Mouse (Mus musculus) layer of hippocampus, adult 8-10 months (tissue): Measurements from ENCODE around the gene Rps6ka5. TPM values are rescaled to one million over a fixed set of nuclear protein-coding genes. Genes with fewer than 3 reads are reported as not detected.

Experiments used
- DNase-seq, 2 experiments: peaks; one replicate each; pipeline ENCODE4 v3.0.0; 2022; ENCODE audit warnings: low spot score in 2 of 2
- total RNA-seq, 4 experiments: library from RNA; stranded (reverse); gene quantifications; 2 replicates each; pipeline ENCODE4 v1.2.4; 2022

Rps6ka5 gene
- total RNA-seq, 4 experiments from 2014 or later: 25.7 to 28.7 (median 27.5) TPM

- no peak for DNase-seq
These were observed 120.0 kb downstream of the Rps6ka5 start for GRCm38 (mm10) chr12:100606733-100607132.

GRCm38 (mm10) chr12:100605596-100605995, 121.2 kb downstream of the Rps6ka5 start:
- no peak for DNase-seq

GRCm38 (mm10) chr12:100604540-100604939, 122.2 kb downstream of the Rps6ka5 start:
- DNase-seq: peak; percentile 15 to 28

- no peak for DNase-seq
These were observed 132.1 kb downstream of the Rps6ka5 start for GRCm38 (mm10) chr12:100594700-100595099.

- DNase-seq: no peak
These were observed 140.2 kb downstream of the Rps6ka5 start for GRCm38 (mm10) chr12:100586601-100587000.

- no peak for DNase-seq
These were observed 147.6 kb downstream of the Rps6ka5 start for GRCm38 (mm10) chr12:100579221-100579620.

GRCm38 (mm10) chr12:100578291-100578690, 148.5 kb downstream of the Rps6ka5 start:
- peak in 1 of 2 experiments; percentile 54 for DNase-seq

- DNase-seq: no peak
These were observed 151.0 kb downstream of the Rps6ka5 start for GRCm38 (mm10) chr12:100575739-100576138.

GRCm38 (mm10) chr12:100570522-100571072, 156.2 kb downstream of the Rps6ka5 start:
- no peak for DNase-seq

- DNase-seq: peak; percentile 52 to 66
These were observed 158.0 kb downstream of the Rps6ka5 start for GRCm38 (mm10) chr12:100568831-100569230.

GRCm38 (mm10) chr12:100568105-100568504, 158.7 kb downstream of the Rps6ka5 start:
- DNase-seq: no peak

- DNase-seq: no peak
These were observed 159.2 kb downstream of the Rps6ka5 start for GRCm38 (mm10) chr12:100567627-100568026.

- DNase-seq: no peak
These were observed 173.1 kb downstream of the Rps6ka5 start for GRCm38 (mm10) chr12:100553675-100554074.

- no peak for DNase-seq
These were observed 174.8 kb downstream of the Rps6ka5 start for GRCm38 (mm10) chr12:100551972-100552371.

GRCm38 (mm10) chr12:100544194-100544567, 182.6 kb downstream of the Rps6ka5 start:
- no peak for DNase-seq

GRCm38 (mm10) chr12:100543437-100544193, 183.2 kb downstream of the Rps6ka5 start:
- DNase-seq: no peak

- no peak for DNase-seq
These were observed 184.3 kb downstream of the Rps6ka5 start for GRCm38 (mm10) chr12:100542494-100542893.

- no peak for DNase-seq
These were observed 184.7 kb downstream of the Rps6ka5 start for GRCm38 (mm10) chr12:100542076-100542475.

GRCm38 (mm10) chr12:100539158-100539714, 187.5 kb downstream of the Rps6ka5 start:
- no peak for DNase-seq

GRCm38 (mm10) chr12:100538445-100539157, 188.2 kb downstream of the Rps6ka5 start:
- DNase-seq: no peak

- DNase-seq: no peak
These were observed 189.7 kb downstream of the Rps6ka5 start for GRCm38 (mm10) chr12:100537091-100537490.

- DNase-seq: no peak
These were observed 191.8 kb downstream of the Rps6ka5 start for GRCm38 (mm10) chr12:100535028-100535427.
